Mouse (Mus musculus) frontal cortex, postnatal 36 days (tissue): ENCODE results near the gene Zbtb1.
A peak's percentile ranks its signal among the peaks of the same experiment; 100 is the strongest.
"Not testable (repeated sequence)": the region's sequence is repeated elsewhere in the genome, so short reads cannot be mapped to it uniquely, and the experiment has no call there.

Source experiments
- DNase-seq, 2 experiments: peaks; one replicate each; pipeline ENCODE4 v3.0.0; 2022; ENCODE audit warnings: low spot score in 2 of 2

Zbtb1 gene

DNA sequence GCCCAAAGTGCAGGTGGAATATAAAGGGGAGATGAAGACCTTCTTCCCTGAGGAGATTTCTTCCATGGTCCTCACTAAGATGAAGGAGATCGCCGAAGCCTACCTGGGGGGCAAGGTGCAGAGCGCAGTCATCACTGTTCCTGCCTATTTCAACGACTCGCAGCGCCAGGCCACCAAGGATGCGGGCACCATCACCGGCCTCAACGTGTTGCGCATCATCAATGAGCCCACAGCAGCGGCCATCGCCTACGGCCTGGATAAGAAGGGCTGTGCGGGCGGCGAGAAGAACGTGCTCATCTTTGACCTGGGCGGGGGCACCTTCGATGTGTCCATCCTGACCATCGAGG is 34.7 kb downstream of the Zbtb1 start:
- DNase-seq = peak in 1 of 2 experiments; percentile 16

DNA sequence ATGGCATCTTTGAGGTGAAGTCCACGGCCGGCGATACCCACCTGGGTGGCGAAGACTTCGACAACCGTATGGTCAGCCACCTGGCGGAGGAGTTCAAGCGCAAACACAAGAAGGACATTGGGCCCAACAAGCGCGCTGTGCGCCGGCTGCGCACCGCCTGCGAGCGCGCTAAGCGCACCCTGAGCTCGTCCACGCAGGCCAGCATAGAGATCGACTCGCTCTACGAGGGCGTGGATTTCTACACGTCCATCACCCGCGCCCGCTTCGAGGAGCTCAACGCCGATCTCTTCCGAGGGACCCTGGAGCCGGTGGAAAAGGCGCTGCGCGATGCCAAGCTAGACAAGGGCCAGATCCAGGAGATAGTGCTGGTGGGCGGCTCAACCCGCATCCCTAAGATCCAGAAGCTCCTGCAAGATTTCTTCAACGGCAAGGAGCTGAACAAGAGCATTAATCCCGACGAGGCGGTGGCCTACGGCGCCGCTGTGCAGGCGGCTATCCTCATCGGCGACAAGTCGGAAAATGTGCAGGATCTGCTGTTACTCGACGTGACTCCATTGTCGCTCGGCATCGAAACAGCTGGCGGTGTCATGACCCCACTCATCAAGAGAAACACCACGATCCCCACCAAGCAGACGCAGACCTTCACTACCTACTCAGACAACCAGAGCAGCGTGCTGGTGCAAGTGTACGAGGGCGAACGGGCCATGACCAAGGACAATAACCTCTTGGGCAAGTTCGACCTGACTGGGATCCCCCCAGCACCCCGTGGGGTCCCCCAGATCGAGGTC is 35.3 kb downstream of the Zbtb1 start:
- DNase-seq = peak; percentile 23 to 34

DNA sequence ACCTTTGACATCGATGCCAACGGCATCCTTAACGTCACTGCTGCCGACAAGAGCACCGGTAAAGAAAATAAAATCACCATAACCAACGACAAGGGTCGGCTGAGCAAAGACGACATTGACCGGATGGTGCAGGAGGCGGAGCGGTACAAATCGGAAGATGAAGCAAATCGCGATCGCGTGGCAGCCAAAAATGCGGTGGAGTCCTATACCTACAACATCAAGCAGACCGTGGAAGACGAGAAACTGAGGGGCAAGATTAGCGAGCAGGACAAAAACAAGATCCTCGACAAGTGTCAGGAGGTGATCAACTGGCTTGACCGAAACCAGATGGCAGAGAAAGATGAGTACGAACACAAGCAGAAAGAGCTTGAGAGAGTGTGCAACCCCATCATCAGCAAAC is 35.9 kb downstream of the Zbtb1 start:
- DNase-seq = no peak

DNA sequence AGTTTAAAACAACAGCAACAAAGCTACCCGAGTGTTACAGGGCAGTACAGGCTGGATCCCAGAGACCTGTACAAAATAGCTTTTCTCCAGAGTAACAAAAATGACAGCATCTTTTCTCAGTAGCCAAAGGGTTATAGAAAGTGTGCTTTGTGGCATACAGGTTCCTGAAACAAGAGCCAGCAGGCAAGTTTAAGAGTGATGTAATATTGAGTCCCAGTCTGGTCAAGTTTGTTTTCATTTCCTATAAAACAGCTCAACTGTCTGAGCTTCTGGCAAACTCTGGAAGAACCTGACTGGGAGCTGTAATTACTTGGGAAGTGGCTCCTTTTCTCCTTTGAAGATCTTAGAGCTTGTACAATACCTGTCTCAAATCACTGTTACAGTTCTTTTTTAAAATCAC is 37.1 kb downstream of the Zbtb1 start:
- no peak for DNase-seq

DNA sequence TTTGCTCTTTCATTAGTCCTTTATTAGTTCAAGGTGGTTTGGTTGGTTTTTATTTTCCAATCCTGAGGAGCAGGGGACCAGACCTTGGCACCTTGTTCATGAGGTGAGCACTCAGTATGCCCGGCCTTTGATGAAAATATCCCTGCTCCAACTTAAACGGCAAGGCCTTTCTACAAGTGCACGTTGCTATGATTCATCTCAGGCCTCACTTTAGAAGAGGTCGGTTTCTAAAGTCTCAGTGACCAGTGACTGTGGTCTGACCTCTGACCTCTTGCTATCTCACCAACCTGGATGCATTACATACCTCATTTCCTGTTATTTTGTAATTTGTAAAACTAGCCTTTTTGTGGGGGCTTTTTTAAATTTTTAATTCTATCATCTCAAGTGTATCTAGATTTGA is 39.1 kb downstream of the Zbtb1 start:
- no peak for DNase-seq

DNA sequence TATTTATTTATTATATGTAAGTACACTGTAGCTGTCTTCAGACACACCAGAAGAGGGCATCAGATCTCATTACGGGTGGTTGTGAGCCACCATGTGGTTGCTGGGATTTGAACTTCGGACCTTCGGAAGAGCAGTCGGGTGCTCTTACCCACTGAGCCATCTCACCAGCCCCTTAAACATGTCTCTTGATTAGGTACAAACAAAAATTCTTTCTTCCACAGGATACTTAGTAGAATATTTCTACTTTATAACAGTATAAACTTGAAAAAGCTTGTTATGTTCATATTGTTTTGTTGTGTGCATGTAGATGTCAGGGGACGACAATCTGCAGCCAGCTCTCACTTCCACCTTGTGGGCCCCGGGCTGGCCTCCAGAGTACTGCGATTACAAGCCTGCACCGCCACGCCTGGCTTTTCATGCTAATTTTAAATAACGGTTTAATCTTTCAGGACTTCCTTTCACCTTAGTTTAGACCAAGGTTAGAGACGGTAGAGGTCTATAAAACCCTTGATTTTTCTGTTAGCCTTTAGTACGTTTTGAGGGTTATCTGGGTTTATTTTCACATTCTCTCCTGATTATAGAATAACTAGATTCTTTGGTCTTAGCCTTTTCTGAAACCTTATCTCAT is 45.4 kb downstream of the Zbtb1 start:
- DNase-seq = no peak

DNA sequence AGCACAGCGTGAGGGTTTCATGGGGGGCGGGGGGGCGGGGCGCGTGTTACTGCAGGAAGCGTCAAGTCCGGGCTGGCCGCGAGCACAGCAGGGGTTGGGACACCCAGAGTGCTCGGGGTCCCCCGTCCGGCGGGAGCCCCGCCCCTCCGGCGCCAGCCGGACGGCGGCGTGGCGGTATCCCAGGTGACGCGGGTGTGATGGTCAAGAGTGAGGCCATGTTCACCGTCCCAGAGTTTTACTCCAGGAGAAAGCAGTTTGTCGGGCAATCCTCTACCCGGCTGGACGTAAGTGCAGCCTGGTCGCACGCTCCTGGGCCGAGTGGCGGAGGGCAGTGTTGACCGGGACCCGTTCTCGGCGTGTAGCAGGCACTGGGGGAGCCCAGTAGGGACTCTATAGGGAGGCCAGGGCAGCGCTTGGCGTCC is 47.4 kb downstream of the Zbtb1 start, which contains the start of gene Ppp1r36:
Gene Ppp1r36, plus strand, starts transcription at position 106 of the 422 bp plus-strand sequence.
- DNase-seq = no peak

DNA sequence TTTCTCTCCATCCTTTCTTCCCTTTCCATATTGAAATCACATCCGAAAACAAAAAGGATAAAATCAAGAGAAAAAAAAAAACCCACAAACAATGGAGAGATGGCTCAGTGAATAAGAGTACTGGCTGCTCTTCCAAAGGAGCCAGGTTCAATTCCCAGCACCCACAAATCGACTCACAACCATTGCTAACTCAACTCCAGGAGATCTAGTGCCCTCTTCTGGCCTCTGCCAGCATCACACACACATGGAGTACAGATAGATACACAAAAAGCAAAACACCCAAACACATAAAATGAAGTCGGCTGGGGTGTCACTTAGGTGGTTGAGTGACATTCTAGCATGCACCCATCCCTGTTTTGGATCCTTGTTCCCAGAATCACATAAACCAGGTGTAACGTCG is 48.3 kb downstream of the Zbtb1 start:
- DNase-seq = no peak

DNA sequence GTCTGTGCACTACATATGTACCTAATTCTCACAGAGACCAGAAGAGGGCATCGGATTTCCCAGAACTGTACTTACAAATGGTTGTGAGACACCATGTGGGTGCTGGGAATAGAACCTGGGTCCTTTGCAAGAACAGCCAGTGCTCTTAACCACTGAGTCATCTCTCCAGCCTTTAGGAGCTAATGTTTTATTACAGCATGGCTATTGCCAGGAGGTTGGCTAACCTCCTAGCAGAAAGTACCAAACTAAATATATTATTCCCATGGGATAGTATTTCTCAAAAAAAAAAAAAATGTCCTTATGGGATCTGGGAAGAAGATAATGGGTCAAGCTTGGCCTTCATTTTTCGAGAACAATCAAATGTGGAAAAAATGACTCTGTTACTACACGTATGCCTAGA is 55.2 kb downstream of the Zbtb1 start:
- DNase-seq = no peak

DNA sequence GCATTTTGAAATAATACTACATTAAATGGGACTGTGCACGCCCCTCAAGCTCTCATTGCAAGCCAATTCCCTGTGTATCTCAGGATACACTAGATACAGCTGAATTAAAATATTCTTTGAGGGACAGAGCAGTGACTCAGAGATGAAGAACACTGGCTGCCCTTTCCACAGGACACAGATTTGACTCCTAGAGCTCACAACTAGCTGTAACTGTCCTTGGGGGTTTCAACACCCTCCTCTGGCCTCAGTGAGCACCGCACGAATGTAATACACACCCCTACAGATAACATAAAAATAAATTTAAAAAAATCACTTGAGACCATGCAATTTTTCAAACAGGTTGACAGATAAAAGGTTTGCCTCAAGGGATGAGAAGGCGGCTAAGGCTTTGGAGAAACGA is 57.5 kb downstream of the Zbtb1 start:
- DNase-seq = no peak

DNA sequence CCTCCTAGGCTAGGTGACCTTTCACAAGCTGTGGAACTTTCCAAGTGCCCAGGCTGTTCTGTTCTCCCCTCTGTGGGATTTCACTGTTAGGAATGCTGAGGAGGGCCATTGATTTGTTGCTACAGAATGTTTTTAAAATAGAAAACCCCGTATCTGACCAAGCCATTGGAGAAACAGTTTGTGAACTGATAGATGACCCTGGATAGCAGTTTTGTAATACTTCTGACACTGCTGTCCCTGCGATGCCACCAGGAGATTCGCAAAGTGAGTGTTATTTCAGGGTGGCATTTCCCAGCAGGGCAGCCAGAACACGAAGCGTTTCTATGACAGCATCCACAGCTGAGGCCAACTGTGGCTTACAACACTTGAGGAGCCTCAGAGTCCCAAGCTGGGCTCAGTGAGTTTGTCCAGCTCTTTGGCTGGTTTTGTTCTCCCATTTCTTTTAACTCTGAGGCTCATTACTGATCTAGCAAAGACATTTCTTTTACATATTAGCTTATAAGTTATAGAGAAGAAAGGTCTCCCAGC is 60.9 kb downstream of the Zbtb1 start:
- peak in 1 of 2 experiments; percentile 26 for DNase-seq

DNA sequence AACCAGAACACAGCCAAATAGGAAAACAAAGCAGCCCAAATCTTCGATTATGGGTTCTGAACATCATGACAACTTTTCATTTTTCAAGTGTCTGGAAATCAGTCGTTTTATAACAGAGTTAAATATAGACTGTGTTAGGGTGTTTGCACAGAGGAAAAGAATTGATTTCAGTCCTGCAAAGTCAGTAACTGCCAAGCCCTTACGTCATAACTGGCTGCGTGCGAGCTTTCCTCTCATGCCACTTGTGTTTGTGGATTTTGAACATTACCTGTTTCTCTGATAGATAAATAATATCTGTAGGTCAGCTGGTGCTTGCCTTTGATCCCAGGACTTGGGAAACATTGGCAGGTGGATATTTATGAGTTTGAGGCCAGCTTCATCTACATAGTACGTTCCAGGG is 61.4 kb downstream of the Zbtb1 start:
- no peak for DNase-seq

DNA sequence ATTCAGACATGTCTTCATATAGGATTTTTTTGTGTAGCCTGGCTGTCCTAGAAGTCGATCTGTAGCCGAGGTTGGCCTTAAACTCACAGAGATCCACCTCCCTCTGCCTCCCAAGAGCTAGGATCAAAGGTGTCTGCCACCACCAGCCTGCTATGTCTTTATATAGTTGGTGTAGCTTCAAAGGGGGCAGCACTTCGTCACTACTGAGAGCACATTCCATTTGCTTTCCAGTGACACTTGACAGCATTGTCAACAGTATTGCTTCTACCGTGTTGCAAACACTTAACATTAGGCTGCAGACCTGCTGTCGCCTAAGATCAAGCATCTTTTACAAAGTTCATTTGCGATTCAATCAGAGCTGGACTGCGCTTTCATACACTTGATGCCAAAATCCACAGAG is 64.0 kb downstream of the Zbtb1 start:
- DNase-seq = no peak

DNA sequence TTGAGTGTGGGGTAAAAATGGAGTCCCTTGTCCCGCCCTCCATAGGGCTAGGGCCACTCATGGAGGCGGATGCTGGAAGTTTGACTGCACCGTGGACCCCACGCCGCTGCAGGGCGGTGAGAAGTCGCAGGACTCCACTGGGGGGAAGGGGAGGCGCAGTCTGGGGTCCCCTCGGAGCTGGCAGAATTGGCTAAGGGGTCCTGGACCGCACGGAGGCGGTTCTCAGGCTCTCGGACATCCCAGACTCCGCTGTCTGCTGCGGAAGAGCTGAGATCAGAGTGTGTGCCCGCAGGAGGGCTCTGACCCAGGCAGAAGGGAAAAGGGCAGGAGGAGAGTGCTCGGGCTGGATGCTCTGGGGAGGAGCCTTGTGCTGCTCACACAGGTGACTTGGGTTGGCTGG is 65.0 kb downstream of the Zbtb1 start:
- DNase-seq = no peak

DNA sequence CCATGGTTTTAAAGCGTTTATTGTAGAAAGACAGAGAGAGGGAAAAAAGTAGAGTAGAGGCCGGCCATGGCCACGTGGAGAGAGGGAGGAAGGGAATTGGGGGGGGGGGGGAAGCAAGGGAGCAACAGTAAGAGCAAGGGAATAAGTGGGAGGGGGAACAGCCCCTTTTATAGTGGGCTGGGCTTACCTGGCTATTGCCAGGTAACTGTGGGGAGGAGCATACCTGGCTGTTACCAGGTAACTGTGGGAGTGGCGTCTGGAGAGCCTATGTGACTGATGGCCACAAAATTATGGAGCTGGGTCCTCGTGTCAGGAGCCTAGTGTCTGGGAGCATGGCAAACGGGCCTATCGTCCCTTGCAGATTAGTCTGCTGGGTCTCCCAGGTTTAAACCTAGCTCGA is 65.5 kb downstream of the Zbtb1 start:
- DNase-seq = no peak

DNA sequence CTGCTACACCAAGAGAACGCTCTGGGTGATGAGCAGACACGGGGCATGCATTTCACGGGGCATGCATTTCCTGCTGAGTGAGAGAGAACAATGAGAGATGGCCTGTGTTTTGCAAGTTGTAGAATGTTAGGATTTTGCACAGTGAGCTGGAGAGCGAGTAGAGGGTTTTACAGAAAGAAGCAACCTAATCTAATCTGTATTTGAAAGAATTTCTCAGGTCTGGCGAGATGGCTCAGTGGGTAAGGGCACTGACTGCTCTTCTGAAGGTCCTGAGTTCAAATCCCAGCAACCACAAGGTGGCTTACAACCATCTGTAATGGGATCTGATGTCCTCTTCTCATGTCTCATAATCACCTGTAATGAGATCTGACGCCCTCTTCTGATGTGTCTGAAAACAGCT is 73.4 kb downstream of the Zbtb1 start:
- DNase-seq = not testable (repeated sequence)

DNA sequence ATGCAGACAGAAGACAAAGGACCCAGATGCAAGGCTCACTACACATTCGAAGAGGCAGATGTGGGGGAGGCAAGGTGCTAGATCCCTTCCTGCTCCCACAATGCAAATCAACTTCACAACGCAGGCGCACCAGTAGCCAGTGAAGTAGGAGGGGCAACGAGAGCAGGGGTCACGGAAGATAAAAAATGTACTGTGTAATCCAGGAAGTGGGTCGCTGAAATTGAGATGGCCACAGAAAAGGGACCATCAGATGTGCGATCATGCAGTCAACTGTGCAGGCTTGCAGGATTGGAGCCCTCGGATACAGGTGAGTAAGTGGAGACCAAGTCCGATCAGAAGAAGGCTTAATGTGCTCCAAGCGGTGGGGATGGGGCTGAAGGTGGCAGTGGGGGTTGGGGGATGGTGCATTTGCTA is 74.3 kb downstream of the Zbtb1 start:
- no peak for DNase-seq

DNA sequence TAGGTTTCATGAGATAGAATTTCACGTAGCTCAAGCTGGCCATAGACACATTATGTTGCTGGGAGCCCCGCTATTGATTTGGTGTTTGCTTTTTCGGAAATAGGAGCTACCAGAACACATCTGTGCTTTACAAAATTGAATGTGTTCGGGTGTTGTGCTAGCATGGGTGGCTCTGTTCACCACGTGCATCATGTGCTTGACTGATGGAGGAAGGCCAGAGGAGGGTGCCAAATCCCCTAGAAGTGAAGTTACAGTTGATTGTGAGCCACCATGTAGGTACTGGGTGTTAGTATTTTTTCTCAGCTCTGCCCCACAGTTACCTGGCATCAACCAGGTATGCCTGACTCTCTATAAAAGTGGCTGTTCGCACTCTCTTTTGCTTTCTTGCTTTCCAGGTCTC is 74.8 kb downstream of the Zbtb1 start:
- no peak for DNase-seq

DNA sequence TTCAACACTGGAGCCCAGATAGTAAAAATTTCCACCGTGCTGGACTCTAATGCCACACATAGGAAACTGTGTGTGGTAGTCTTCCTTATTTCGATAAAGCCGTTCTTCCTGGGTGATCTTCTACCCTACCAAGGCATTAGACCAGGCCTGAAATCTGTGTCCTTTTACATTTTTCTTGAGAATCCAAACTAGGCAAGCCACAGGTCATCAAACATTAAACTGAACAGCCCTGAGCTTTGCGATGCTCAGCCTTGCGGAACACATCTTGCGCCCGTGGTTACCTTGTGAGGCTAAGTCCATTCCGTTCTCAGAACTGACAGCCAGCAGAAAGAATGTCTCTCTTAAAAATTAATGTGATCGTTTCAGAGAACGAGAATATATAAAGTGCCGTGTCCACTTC is 76.1 kb downstream of the Zbtb1 start:
- no peak for DNase-seq
